Mouse (Mus musculus): ENCODE data around the gene Slf2.
A peak's percentile ranks its signal among the peaks of the same experiment; 100 is the strongest.

GRCm38 (mm10) chr19:45017216-45017771 lies 86.3 kb downstream of the Slf2 start:
- TF ChIP-seq CTCF (IDR thresholded peaks at IDR 0.05; ENCODE audit: low read depth, low read length): peak; percentile 83
- no peak for TF ChIP-seq POLR2A (IDR thresholded peaks at IDR 0.05; ENCODE audit: borderline replicate concordance, low read depth, low read length)
